Mouse (Mus musculus) limb, embryonic 14.5 days (tissue): Measurements from ENCODE around the gene Adgra3. TPM values are rescaled to one million over a fixed set of nuclear protein-coding genes. Genes with fewer than 3 reads are reported as not detected.

ENCODE experiments used
- ATAC-seq: fragments of 200-750 bp; cut with Nextera tagmentation; 2 replicates; pipeline ENCODE4 v1.8.0; 2017; ENCODE audit warnings: low read depth, moderate number of reproducible peaks, moderate TSS enrichment; ENCODE audit not compliant: low FRiP score
- DNase-seq: peaks from one replicate; pipeline ENCODE4 v3.0.0-alpha.2; 2015; ENCODE audit warnings: low spot score
- H3K27ac ChIP-seq: fragments of 300-500 bp; sonication (generic); replicated peaks from 2 replicates; pipeline ENCODE4 v1.5.1; 2014; ENCODE audit warnings: low read depth, mild to moderate bottlenecking, low read length, moderate library complexity, mixed read lengths
- H3K27me3 ChIP-seq: fragments of 300-500 bp; sonication (generic); 2 replicates; pipeline ENCODE4 v1.6.1; 2014; ENCODE audit warnings: low read length, mixed read lengths; ENCODE audit not compliant: control insufficient read depth, insufficient read depth
- H3K36me3 ChIP-seq: fragments of 300-500 bp; sonication (generic); 2 replicates; pipeline ENCODE4 v1.6.1; 2014; ENCODE audit warnings: mild to moderate bottlenecking, low read length, moderate library complexity, mixed read lengths; ENCODE audit not compliant: control insufficient read depth, insufficient read depth
- H3K4me1 ChIP-seq: fragments of 300-500 bp; sonication (generic); 2 replicates; pipeline ENCODE4 v1.6.1; 2014; ENCODE audit warnings: antibody characterized with exemption, low read length, mixed read lengths; ENCODE audit not compliant: control insufficient read depth, insufficient read depth
- H3K4me2 ChIP-seq: fragments of 300-500 bp; sonication (generic); replicated peaks from 2 replicates; pipeline ENCODE4 v1.6.1; 2014; ENCODE audit warnings: low read depth, mild to moderate bottlenecking, low read length, moderate library complexity; ENCODE audit not compliant: severe bottlenecking
- H3K4me3 ChIP-seq: fragments of 300-500 bp; sonication (generic); replicated peaks from 2 replicates; pipeline ENCODE4 v1.5.1; 2014; ENCODE audit warnings: low read length
- H3K9ac ChIP-seq: fragments of 300-500 bp; sonication (generic); 2 replicates; pipeline ENCODE4 v1.6.1; 2014; ENCODE audit warnings: mild to moderate bottlenecking, low read depth, low read length, moderate library complexity; ENCODE audit not compliant: severe bottlenecking
- H3K9me3 ChIP-seq: fragments of 300-500 bp; sonication (generic); 2 replicates; pipeline ENCODE4 v1.6.1; 2016; ENCODE audit warnings: low read length; ENCODE audit not compliant: control insufficient read depth
- POLR2A ChIP-seq: fragments of 200-500 bp; IDR thresholded peaks from 2 replicates; pipeline ENCODE4 v1.8.0; 2012; ENCODE audit warnings: inconsistent platforms, mild to moderate bottlenecking, moderate library complexity, borderline replicate concordance; ENCODE audit not compliant: insufficient read depth, insufficient read length; ENCODE audit errors: extremely low read depth
- WGBS: fragments of 180-500 bp; shearing (Covaris S2); extraction: QIAGEN DNeasy Blood & Tissue Kit; methylation state at CpG from one replicate; pipeline ENCODE4 v1.1.7; 2014; 5-methylcytosine and 5-hydroxymethylcytosine counted together
- polyA plus RNA-seq, 2 experiments: library from polyadenylated mRNA; depleted of rRNA in 1 of 2; stranded (reverse) in 1 of 2; unstranded in 1 of 2; fragments of >200 nt; fragmentation: Nextera tagmentation in 1 of 2; extraction: Ambion mirVana in 1 of 2; gene quantifications; 2 replicates each; pipeline versions ENCODE4 v1.2.1 to v1.2.3; 2012 to 2014

Gene Adgra3
- polyA plus RNA-seq, 2 experiments: 55.4 to 90.8 TPM

DNA sequence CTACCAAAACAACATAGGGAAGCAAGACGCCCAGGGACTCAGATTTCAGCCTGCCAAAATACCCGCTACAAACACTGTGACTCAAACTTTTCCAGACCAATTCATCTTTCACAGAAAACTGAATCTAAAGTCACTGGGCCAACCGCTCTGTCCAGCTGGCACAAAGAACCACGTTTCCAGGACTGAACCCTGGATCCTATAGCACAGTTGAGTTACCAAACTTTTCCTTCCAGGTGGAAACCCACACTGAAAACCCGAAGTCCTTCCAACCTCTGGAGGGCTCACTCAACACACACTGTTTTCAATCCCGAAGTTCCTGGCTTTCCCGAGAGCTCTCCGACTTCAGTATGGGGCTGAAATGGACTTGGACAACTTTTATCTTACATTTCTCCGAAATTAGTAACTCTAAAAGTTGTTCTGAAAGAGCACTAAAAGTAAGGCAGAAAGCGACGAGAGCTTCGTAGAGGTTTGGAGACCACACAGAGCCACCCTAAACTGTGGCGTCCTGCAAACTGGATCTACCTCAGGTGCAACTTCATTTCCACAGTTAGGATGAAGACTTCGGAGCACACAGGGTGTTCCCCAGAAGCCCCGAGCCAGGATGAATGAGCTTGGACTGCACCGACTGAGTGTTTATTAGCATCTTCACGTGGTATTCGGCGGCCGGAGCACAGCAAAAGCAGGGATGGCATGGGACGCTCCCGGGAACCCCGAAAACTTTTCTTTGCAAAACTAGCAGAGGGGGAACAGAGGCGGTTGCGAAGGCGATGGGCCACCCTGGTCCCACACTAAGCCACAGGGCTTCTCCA lies 990 bp downstream of the Adgra3 start:
- no peak for TF ChIP-seq POLR2A
- Histone ChIP-seq H3K4me3 (peak overlapping the region; percentile 99), H3K9me3 (no peaks in the 10 kb centered on the region), H3K4me1 (peaks cover 39% of the 10 kb centered on the region), H3K9ac (peak overlapping the region; percentile 99), H3K27me3 (no peaks in the 10 kb centered on the region), H3K27ac (peak overlapping the region; percentile 96), H3K36me3 (no peaks in the 10 kb centered on the region), H3K4me2 (peak overlapping the region; percentile 66)
- no peak; the same call in 1 of the 2 replicates for ATAC-seq
- under 1% methylated on average over 26 of the region's 26 CpGs for WGBS
- peak; percentile 40 for DNase-seq

DNA sequence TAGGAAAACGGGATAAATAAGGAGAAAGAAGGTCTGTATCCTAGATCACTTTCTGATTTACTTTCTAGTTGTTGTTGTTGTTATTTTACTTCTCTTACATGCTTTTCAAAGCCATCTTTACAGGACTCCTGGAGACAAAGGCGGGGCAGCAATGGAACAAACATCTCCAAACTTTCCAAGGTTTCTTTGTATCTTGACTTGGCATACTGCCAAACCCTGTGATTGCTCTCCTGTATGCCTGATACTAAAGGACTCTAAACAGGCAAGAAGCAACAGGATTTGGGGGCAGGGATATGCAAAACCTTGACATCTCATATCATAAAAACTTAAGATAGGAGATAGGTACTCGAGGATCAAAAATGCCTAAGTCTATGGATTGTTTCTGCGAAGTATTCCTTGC lies 6.3 kb downstream of the Adgra3 start:
- peaks cover 10% of the 10 kb centered on the region for H3K36me3 ChIP-seq
- no peaks in the 10 kb centered on the region for H3K9me3 ChIP-seq
- peaks cover 41% of the 10 kb centered on the region for H3K4me1 ChIP-seq
- ATAC-seq (no peak), DNase-seq (peak; percentile 49)
- no peak overlapping the region for H3K27ac ChIP-seq
- no peaks in the 10 kb centered on the region for H3K27me3 ChIP-seq
- H3K9ac ChIP-seq: no peak overlapping the region
- no peak for TF ChIP-seq POLR2A
- WGBS: 72% methylated on average over 4 of the region's 4 CpGs
- no peak overlapping the region for H3K4me3 ChIP-seq
- no peak overlapping the region for H3K4me2 ChIP-seq

DNA sequence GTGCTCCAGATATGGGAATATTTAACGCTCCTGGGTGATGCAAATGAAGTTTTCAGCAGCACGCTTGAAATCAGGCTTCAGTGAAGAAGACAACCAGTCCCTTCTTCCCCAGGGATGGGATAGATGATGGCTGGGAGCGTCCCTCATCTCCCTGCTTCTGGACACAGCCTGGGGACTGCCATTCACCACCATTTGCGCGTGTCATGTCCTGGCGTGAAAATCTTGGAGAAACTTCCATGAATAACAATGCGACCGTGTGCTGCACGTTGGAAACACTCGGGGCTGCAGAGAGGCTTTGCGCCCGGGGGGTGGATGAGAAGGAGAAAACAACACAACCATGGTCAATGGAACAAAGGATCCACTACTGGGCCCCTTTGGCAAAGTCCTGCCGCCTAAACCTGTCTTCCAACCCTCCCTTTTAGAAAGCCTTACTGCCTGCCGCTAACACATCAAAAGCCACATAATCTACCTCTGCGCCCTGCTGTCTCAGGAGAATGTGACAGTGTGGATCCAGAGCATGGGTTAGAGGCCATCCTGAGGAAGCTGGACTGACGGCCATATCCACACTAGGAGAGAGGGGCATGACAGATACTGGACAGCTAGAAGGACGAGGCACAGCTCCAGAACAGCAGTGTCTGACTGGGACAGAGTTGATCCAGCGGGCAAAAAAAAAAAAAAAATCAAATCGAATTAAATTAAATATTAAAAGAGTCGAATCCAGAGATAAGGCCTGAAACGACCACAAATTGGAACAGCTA lies 8.0 kb downstream of the Adgra3 start:
- WGBS: 85% methylated on average over 21 of the region's 21 CpGs
- Histone ChIP-seq H3K4me2 (no peak overlapping the region), H3K4me1 (peaks cover 26% of the 10 kb centered on the region), H3K27ac (no peak overlapping the region), H3K9ac (no peak overlapping the region), H3K4me3 (no peak overlapping the region), H3K9me3 (no peaks in the 10 kb centered on the region), H3K27me3 (no peaks in the 10 kb centered on the region), H3K36me3 (peaks cover 10% of the 10 kb centered on the region)
- no peak for ATAC-seq
- DNase-seq: no peak
- no peak for TF ChIP-seq POLR2A

DNA sequence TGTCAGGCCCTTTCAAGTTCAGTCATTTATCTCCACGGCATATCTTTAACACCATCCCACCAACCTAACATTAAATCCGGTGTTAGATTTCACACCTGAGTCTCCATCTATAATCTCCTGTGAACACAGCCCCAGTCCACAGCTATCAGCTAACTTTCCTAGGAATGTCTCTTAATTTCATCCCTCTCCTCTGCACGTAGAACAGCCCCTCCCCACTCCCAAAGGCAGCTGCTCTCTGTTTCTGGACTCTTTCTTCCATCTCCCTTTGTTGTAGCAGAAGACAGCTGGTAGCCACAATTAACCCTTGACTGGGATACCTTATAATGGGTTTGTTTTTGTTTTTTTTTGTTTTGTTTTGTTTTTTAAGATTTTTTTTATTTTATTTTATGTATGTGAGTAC lies 8.8 kb downstream of the Adgra3 start:
- TF ChIP-seq POLR2A: no peak
- Histone ChIP-seq H3K9me3 (no peaks in the 10 kb centered on the region), H3K4me1 (peaks cover 27% of the 10 kb centered on the region), H3K36me3 (peaks cover 10% of the 10 kb centered on the region), H3K4me2 (no peak overlapping the region), H3K27ac (0 out of 2 replicates have a peak overlapping the region, but pooled peaks have one; percentile 19), H3K9ac (no peak overlapping the region), H3K27me3 (no peaks in the 10 kb centered on the region), H3K4me3 (no peak overlapping the region)
- DNase-seq (peak; percentile 25), ATAC-seq (peak; percentile 67)
- 22% methylated on average over 3 of the region's 3 CpGs for WGBS

DNA sequence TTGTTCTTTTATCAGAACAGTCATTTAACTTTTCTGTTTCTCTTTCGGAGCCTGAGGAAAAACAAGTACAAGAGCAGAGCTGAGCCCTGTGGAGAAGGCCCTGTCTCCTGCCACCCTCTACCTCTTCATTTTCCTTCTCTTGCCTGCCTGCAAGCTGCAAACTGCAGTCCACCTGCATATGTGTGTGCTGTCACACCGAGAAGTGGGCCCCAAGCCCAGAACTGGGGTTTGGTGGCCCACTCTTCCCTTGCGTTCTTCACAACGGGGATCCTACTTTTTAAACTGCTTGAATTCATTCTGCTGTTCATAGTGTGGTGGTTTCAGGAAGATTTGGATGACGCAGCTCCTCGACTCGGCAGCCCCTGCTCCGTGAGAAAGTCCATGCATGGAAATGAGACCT lies 9.3 kb downstream of the Adgra3 start:
- H3K4me3 ChIP-seq: no peak overlapping the region
- no peaks in the 10 kb centered on the region for H3K9me3 ChIP-seq
- no peak overlapping the region for H3K9ac ChIP-seq
- DNase-seq: no peak
- 54% methylated on average over 8 of the region's 8 CpGs for WGBS
- peaks cover 26% of the 10 kb centered on the region for H3K4me1 ChIP-seq
- H3K27ac ChIP-seq: 0 out of 2 replicates have a peak overlapping the region, but pooled peaks have one; percentile 19
- H3K27me3 ChIP-seq: no peaks in the 10 kb centered on the region
- TF ChIP-seq POLR2A: no peak
- no peak for ATAC-seq
- no peak overlapping the region for H3K4me2 ChIP-seq
- H3K36me3 ChIP-seq: peaks cover 10% of the 10 kb centered on the region
